Mouse (Mus musculus) stomach, postnatal 0 days (tissue): ENCODE measurements around the gene Rala. TPM values are rescaled to one million over a fixed set of nuclear protein-coding genes. Genes with fewer than 3 reads are reported as not detected.

Experiments used
- ATAC-seq: fragments of 200-750 bp; cut with Nextera tagmentation; 2 replicates; pipeline ENCODE4 v1.8.0; 2017; ENCODE audit not compliant: low FRiP score, low TSS enrichment
- DNase-seq: peaks from one replicate; pipeline ENCODE4 v3.0.0-alpha.2; 2016; ENCODE audit warnings: low spot score
- H3K27ac ChIP-seq: fragments of 300-500 bp; sonication (generic); replicated peaks from 2 replicates; pipeline ENCODE4 v1.5.1; 2014; ENCODE audit warnings: mild to moderate bottlenecking, control low read depth
- H3K27me3 ChIP-seq: fragments of 300-500 bp; sonication (generic); 2 replicates; pipeline ENCODE4 v1.6.1; 2014; ENCODE audit warnings: low read length; ENCODE audit not compliant: control insufficient read depth, insufficient read depth
- H3K36me3 ChIP-seq: fragments of 300-500 bp; sonication (generic); 2 replicates; pipeline ENCODE4 v1.6.1; 2014; ENCODE audit warnings: low read length, mixed read lengths; ENCODE audit not compliant: control insufficient read depth, insufficient read depth
- H3K4me1 ChIP-seq: fragments of 300-500 bp; sonication (generic); replicated peaks from 2 replicates; pipeline ENCODE4 v1.6.1; 2014; ENCODE audit warnings: antibody characterized with exemption; ENCODE audit not compliant: control insufficient read depth, insufficient read depth
- H3K4me2 ChIP-seq: fragments of 300-500 bp; sonication (generic); replicated peaks from 2 replicates; pipeline ENCODE4 v1.6.1; 2014; ENCODE audit warnings: low read depth, mild to moderate bottlenecking, control low read depth, moderate library complexity
- H3K4me3 ChIP-seq: fragments of 300-500 bp; sonication (generic); 2 replicates; pipeline ENCODE4 v1.5.1; 2014; ENCODE audit warnings: low read depth, low read length, control low read depth
- H3K9ac ChIP-seq: fragments of 300-500 bp; sonication (generic); 2 replicates; pipeline ENCODE4 v1.6.1; 2014; ENCODE audit warnings: mild to moderate bottlenecking, low read length, control low read depth, mixed read lengths
- H3K9me3 ChIP-seq: fragments of 300-500 bp; sonication (generic); 2 replicates; pipeline ENCODE4 v1.6.1; 2016; ENCODE audit warnings: low read length; ENCODE audit not compliant: control insufficient read depth
- CTCF ChIP-seq: IDR thresholded peaks from 2 replicates; pipeline ENCODE4 v1.5.1; 2016; ENCODE audit warnings: antibody characterized with exemption, low read depth, mild to moderate bottlenecking, moderate library complexity
- EP300 ChIP-seq: optimal IDR thresholded peaks from 2 replicates; pipeline ENCODE3; 2016; ENCODE audit warnings: antibody characterized with exemption
- WGBS: fragments of 180-500 bp; shearing (Covaris S2); extraction: QIAGEN DNeasy Blood & Tissue Kit; methylation state at CpG from one replicate; pipeline ENCODE4 v1.1.7; 2014; 5-methylcytosine and 5-hydroxymethylcytosine counted together
- polyA plus RNA-seq: library from polyadenylated mRNA; unstranded; fragments of >200 nt; fragmentation: Nextera tagmentation; extraction: Ambion mirVana; gene quantifications from 2 replicates; pipeline ENCODE4 v1.2.1, GENCODE M21; 2015

Rala gene
- polyA plus RNA-seq, 1 experiment from 2014 or later = 87.8 TPM

GRCm38 (mm10) chr13:17982634-17983033 is 38.6 kb upstream of the Rala start:
- WGBS = 76% methylated on average over 5 of the region's 5 CpGs
- Histone ChIP-seq H3K4me3 (no peak overlapping the region), H3K27ac (no peak overlapping the region), H3K4me2 (no peak overlapping the region), H3K4me1 (no peaks in the 10 kb centered on the region), H3K36me3 (0 out of 2 replicates have a peak, but pooled peaks cover 9% of the 10 kb centered on the region), H3K9ac (no peak overlapping the region), H3K9me3 (no peaks in the 10 kb centered on the region), H3K27me3 (no peaks in the 10 kb centered on the region)
- DNase-seq = no peak
- no peak for ATAC-seq
- TF ChIP-seq CTCF (no peak), EP300 (no peak)

- DNase-seq (no peak), ATAC-seq (no peak)
- no peaks in the 10 kb centered on the region for H3K36me3 ChIP-seq
- no peaks in the 10 kb centered on the region for H3K27me3 ChIP-seq
- 70% methylated on average over 8 of the region's 8 CpGs for WGBS
- no peak overlapping the region for H3K9ac ChIP-seq
- no peak overlapping the region for H3K4me2 ChIP-seq
- no peak overlapping the region for H3K27ac ChIP-seq
- TF ChIP-seq EP300 (no peak), CTCF (no peak)
- no peaks in the 10 kb centered on the region for H3K9me3 ChIP-seq
- no peaks in the 10 kb centered on the region for H3K4me1 ChIP-seq
- no peak overlapping the region for H3K4me3 ChIP-seq
Observed at GRCm38 (mm10) chr13:17976854-17977739, 33.1 kb upstream of the Rala start.

- no peak overlapping the region for H3K27ac ChIP-seq
- TF ChIP-seq EP300 (no peak), CTCF (no peak)
- H3K9me3 ChIP-seq = no peaks in the 10 kb centered on the region
- ATAC-seq = peak; percentile 97
- WGBS = 45% methylated on average over 2 of the region's 2 CpGs
- DNase-seq = peak; percentile 36
- no peak overlapping the region for H3K4me3 ChIP-seq
- H3K27me3 ChIP-seq = no peaks in the 10 kb centered on the region
- no peak overlapping the region for H3K9ac ChIP-seq
- H3K4me1 ChIP-seq = no peaks in the 10 kb centered on the region
- H3K4me2 ChIP-seq = no peak overlapping the region
- no peaks in the 10 kb centered on the region for H3K36me3 ChIP-seq
Observed at GRCm38 (mm10) chr13:17975891-17976290, 31.9 kb upstream of the Rala start.

- TF ChIP-seq CTCF (no peak), EP300 (no peak)
Observed at GRCm38 (mm10) chr13:17975457-17975856, 31.4 kb upstream of the Rala start.

GRCm38 (mm10) chr13:17974734-17975133 is 30.7 kb upstream of the Rala start:
- no peak overlapping the region for H3K4me2 ChIP-seq
- no peak for TF ChIP-seq EP300
- TF ChIP-seq CTCF = no peak
- DNase-seq (no peak), ATAC-seq (no peak)
- H3K27me3 ChIP-seq = no peaks in the 10 kb centered on the region
- WGBS = 94% methylated on average over 9 of the region's 9 CpGs
- H3K36me3 ChIP-seq = no peaks in the 10 kb centered on the region
- no peaks in the 10 kb centered on the region for H3K9me3 ChIP-seq
- no peak overlapping the region for H3K9ac ChIP-seq
- H3K4me3 ChIP-seq = no peak overlapping the region
- no peaks in the 10 kb centered on the region for H3K4me1 ChIP-seq
- no peak overlapping the region for H3K27ac ChIP-seq

More at GRCm38 (mm10) chr13:17975457-17975856, 31.4 kb upstream of the Rala start:
- no peaks in the 10 kb centered on the region for H3K4me1 ChIP-seq
- no peak overlapping the region for H3K9ac ChIP-seq
- ATAC-seq = peak; percentile 15; the same call in 1 of the 2 replicates
- H3K36me3 ChIP-seq = no peaks in the 10 kb centered on the region
- 38% methylated on average over 1 of the region's 1 CpGs for WGBS
- no peak overlapping the region for H3K27ac ChIP-seq
- no peak overlapping the region for H3K4me2 ChIP-seq
- H3K27me3 ChIP-seq = no peaks in the 10 kb centered on the region
- no peak for DNase-seq
- no peaks in the 10 kb centered on the region for H3K9me3 ChIP-seq
- H3K4me3 ChIP-seq = no peak overlapping the region

GRCm38 (mm10) chr13:17960613-17961012 is 16.6 kb upstream of the Rala start:
- no peaks in the 10 kb centered on the region for H3K9me3 ChIP-seq
- no peak for ATAC-seq
- DNase-seq = no peak
- H3K27ac ChIP-seq = no peak overlapping the region
- H3K27me3 ChIP-seq = no peaks in the 10 kb centered on the region
- H3K36me3 ChIP-seq = no peaks in the 10 kb centered on the region
- no peak overlapping the region for H3K4me2 ChIP-seq
- H3K4me3 ChIP-seq = no peak overlapping the region
- no peak for TF ChIP-seq CTCF
- TF ChIP-seq EP300 = no peak
- no peaks in the 10 kb centered on the region for H3K4me1 ChIP-seq
- 81% methylated on average over 7 of the region's 7 CpGs for WGBS
- no peak overlapping the region for H3K9ac ChIP-seq
